Mouse (Mus musculus): ENCODE measurements at regions not wholly inside any gene's neighbourhood (a gene's known extent, or its start where the extent isn't known, plus 50 kb on each side); places are given as distances from the start of the nearest gene placed in this dataset.

DNA sequence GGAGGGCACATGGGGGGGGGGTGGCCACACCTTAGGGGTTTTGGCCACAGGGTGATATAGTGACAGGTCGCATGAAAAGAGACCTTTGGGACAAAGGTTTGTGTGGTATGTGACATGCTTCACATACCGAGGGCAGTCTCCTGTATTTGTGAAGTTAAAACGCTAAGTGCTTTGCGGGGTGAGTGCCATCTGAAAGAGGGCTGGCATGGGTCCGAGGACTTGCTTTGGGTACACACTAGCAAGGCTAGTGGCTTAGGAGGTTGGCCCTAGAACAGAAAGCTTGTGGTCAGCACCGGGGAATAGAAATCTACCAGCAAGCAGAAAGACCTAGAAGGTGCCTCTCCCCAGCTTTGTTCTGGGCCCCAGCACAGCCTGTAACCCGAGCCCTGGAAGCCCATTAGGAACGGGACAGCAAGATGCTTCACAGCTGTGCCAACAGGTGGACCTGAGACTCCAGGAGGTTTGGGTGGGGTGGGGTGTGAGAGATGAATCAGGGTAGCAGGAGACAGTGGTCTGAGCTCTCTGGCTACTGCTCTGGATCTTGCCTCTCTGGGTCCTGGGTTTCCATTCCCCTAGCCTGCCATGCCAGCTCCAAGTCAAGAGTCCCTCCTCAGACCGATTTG, 107.0 kb upstream of the Irx3 start:
- Histone ChIP-seq H3K4me1 (peaks cover 12% of the 10 kb centered on the region), H3K9ac (no peak overlapping the region), H3K9me3 (replicated peaks) (no peaks in the 10 kb centered on the region), H3K4me3 (no peak overlapping the region), H3K27ac (no peak overlapping the region), H3K4me2 (replicated peaks) (no peak overlapping the region), H3K36me3 (no peaks in the 10 kb centered on the region), H3K27me3 (0 out of 2 replicates have a peak, but pooled peaks cover 3% of the 10 kb centered on the region)
- WGBS = 75% methylated on average over 9 of the region's 9 CpGs
- ATAC-seq (ENCODE audit: low FRiP score) = no peak

GRCm38 (mm10) chr8:91907178-91907577, 105.3 kb upstream of the Irx3 start:
- 94% methylated on average over 8 of the region's 8 CpGs for WGBS

DNA sequence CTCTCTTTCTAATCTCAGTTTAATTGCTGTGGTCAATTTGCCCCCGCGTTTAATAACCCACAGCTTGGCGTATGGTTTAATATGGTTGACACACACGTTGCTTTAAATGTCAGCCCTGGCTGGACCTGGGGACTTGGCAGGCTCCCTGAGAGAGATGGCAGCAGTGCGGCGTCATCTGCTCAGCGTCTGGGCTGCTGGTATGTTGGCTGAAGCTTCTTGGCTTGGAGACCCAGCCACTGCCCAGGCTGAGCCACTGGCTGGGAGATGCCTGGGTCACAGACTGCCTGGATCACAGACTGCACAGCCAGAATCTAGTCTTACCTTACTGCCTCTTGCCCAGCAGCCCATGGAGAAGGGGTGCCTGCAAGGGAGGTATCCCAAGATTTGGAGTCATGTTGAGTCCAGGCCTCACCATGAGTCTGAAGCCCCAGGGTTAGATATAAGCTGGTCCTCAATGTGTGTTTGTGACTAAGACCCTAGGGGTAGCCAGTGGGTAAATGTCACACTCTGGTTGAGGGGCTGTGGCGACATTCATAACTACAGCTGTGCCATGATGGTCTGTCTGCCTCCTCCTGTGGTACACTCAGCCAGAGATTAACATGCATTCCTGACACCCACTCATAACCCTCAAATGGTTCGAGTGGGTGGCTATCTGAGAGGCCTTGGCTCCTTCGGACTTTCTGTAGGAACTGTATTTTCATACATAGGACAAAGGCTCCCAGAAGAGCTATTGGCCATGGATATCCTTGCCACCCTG, 99.8 kb upstream of the Irx3 start:
- no peaks in the 10 kb centered on the region for H3K36me3 ChIP-seq
- H3K27ac ChIP-seq = no peak overlapping the region
- H3K4me3 ChIP-seq = no peak overlapping the region
- no peak for ATAC-seq (ENCODE audit: low FRiP score)
- no peak overlapping the region for H3K4me2 ChIP-seq (replicated peaks)
- WGBS = 85% methylated on average over 10 of the region's 10 CpGs
- H3K9me3 ChIP-seq (replicated peaks) = no peaks in the 10 kb centered on the region
- H3K27me3 ChIP-seq = 0 out of 2 replicates have a peak, but pooled peaks cover 3% of the 10 kb centered on the region
- H3K9ac ChIP-seq = no peak overlapping the region
- H3K4me1 ChIP-seq = no peaks in the 10 kb centered on the region

More at GRCm38 (mm10) chr8:91907178-91907577, 105.3 kb upstream of the Irx3 start:
- H3K4me2 ChIP-seq (replicated peaks) = no peak overlapping the region
- H3K36me3 ChIP-seq = no peaks in the 10 kb centered on the region
- peaks cover 12% of the 10 kb centered on the region for H3K4me1 ChIP-seq
- no peak overlapping the region for H3K9ac ChIP-seq
- no peak overlapping the region for H3K4me3 ChIP-seq
- 0 out of 2 replicates have a peak, but pooled peaks cover 3% of the 10 kb centered on the region for H3K27me3 ChIP-seq
- no peak for ATAC-seq (ENCODE audit: low FRiP score)
- H3K9me3 ChIP-seq (replicated peaks) = no peaks in the 10 kb centered on the region
- H3K27ac ChIP-seq = no peak overlapping the region

DNA sequence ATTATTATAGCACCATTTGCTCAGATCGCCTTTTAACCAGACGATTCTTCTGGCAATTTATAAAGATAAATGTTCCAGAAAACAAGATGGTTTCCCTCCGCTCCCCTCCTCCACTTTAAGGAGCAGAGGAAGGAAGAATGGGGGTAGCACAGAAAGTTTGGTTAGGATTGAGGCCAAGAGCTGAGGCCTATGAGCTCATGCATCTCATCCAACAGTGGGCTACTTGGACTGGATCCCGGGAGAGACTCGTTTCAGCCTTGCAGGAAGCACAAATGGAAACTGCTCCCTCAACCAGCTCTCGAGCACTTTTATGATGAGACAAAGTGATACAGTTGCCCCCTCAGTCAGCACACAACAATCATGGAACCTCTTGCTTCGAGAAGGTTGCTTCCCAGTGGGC, 97.9 kb upstream of the Irx3 start:
- ATAC-seq (ENCODE audit: low FRiP score) = no peak
- H3K9ac ChIP-seq = no peak overlapping the region
- WGBS = 83% methylated on average over 7 of the region's 7 CpGs

DNA sequence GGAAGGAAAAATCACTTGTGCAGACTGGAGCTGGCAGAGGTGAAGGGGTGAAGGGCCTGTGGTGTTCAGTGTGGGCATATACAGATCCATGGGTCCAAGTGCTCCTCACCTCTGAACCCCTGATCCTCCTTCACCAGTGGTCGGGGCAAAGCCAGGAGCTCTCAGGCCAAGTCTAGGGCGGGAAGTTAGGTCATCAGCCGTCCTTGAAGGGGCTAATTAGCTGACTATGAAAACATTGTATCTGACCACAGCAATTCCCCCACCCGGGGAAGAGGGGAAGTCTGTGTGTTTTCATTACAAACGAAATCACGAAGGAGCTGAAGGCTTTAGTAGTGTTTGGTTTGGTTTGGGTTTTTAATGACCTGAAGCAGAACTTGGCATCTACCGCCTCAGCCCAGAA, 95.5 kb upstream of the Irx3 start:
- no peaks in the 10 kb centered on the region for H3K36me3 ChIP-seq
- peaks cover 3% of the 10 kb centered on the region; the same call in 1 of the 2 replicates for H3K4me1 ChIP-seq
- no peak overlapping the region for H3K27ac ChIP-seq
- peaks cover 3% of the 10 kb centered on the region; the same call in 1 of the 2 replicates for H3K27me3 ChIP-seq
- WGBS = 72% methylated on average over 7 of the region's 7 CpGs
- no peak overlapping the region for H3K4me3 ChIP-seq
- H3K4me2 ChIP-seq (replicated peaks) = no peak overlapping the region
- ATAC-seq (ENCODE audit: low FRiP score) = no peak
- H3K9ac ChIP-seq = no peak overlapping the region
- no peaks in the 10 kb centered on the region for H3K9me3 ChIP-seq (replicated peaks)

More for the DNA sequence above, 97.9 kb upstream of the Irx3 start:
- no peak overlapping the region for H3K4me3 ChIP-seq
- H3K27me3 ChIP-seq = peaks cover 3% of the 10 kb centered on the region; the same call in 1 of the 2 replicates
- H3K4me2 ChIP-seq (replicated peaks) = no peak overlapping the region
- no peaks in the 10 kb centered on the region for H3K9me3 ChIP-seq (replicated peaks)
- H3K4me1 ChIP-seq = no peaks in the 10 kb centered on the region
- H3K36me3 ChIP-seq = no peaks in the 10 kb centered on the region
- H3K27ac ChIP-seq = no peak overlapping the region

DNA sequence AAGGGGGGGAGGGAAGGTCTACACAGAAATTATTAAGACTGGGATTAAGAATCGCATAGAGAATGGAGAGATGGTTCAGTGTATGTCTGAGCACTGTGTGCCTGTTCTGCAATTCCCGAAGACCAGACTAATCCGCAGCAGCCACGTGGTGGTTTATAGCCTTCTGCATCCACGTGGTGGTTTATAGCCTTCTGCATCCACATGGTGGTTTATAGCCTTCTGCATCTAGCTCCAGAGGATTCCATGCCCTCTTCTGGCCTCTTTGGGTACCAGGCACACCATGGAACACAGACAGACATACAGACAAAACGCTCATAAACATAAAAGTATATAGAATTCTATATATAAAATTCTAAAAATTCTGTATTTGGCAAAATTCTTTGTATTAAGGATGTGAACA, 94.1 kb upstream of the Irx3 start:
- H3K4me1 ChIP-seq = peaks cover 8% of the 10 kb centered on the region; the same call in 1 of the 2 replicates
- no peak overlapping the region for H3K9ac ChIP-seq
- no peak overlapping the region for H3K27ac ChIP-seq
- no peak overlapping the region for H3K4me3 ChIP-seq
- H3K9me3 ChIP-seq (replicated peaks) = no peaks in the 10 kb centered on the region
- no peaks in the 10 kb centered on the region; the same call in 1 of the 2 replicates for H3K27me3 ChIP-seq
- H3K36me3 ChIP-seq = no peaks in the 10 kb centered on the region
- no peak overlapping the region for H3K4me2 ChIP-seq (replicated peaks)
- ATAC-seq (ENCODE audit: low FRiP score) = no peak
- WGBS = 83% methylated on average over 6 of the region's 6 CpGs

DNA sequence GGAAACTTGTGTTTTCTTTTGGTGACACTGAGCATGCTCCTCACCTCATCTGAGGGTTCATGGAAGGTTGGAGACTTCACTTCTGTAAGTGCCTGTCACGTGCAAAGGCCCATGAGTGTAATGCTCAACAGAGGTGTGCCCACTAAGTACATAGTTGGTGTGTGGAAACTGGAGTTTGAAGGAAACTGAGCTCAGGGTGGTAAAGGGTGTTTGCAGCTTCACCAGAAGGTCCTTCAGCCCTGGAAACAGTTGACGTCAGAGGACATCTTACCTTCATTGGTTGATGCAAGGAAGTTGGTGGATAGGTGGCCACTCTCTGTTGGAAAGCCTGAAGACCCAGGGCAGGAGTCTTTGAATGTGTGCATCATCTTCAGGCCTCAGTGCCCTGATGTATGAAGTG, 83.0 kb upstream of the Irx3 start:
- Histone ChIP-seq H3K4me1 (peaks cover 12% of the 10 kb centered on the region), H3K4me3 (no peak overlapping the region), H3K4me2 (replicated peaks) (no peak overlapping the region), H3K36me3 (no peaks in the 10 kb centered on the region), H3K9ac (no peak overlapping the region), H3K9me3 (replicated peaks) (no peaks in the 10 kb centered on the region), H3K27ac (no peak overlapping the region), H3K27me3 (no peaks in the 10 kb centered on the region; the same call in 1 of the 2 replicates)
- no peak for ATAC-seq (ENCODE audit: low FRiP score)
- 90% methylated on average over 2 of the region's 2 CpGs for WGBS

- Histone ChIP-seq H3K36me3 (no peaks in the 10 kb centered on the region), H3K9ac (no peak overlapping the region), H3K27me3 (no peaks in the 10 kb centered on the region; the same call in 1 of the 2 replicates), H3K9me3 (replicated peaks) (no peaks in the 10 kb centered on the region), H3K4me3 (no peak overlapping the region), H3K4me1 (peaks cover 12% of the 10 kb centered on the region), H3K4me2 (replicated peaks) (no peak overlapping the region), H3K27ac (no peak overlapping the region)
- WGBS = 68% methylated on average over 3 of the region's 3 CpGs
- ATAC-seq (ENCODE audit: low FRiP score) = no peak
These were observed 82.5 kb upstream of the Irx3 start for GRCm38 (mm10) chr8:91884325-91884724.

DNA sequence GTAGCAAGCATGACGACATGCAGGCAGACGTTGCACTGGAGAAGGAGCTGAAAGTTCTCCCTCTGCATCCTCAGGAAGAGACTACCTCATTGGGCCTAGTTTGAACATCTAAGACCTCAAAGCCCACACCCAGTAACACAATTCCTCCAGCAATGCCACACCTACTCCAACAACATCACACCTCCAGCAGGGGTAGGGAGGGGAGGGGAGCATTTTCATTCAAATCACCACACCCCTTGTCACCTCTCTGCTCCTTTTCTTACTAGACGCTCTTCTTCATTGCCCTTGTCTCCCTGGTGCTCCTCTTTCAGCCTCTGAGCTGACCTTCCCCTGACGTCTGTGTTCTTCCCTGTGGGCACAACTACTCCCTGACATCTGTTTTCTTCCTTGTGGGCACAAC, 81.1 kb upstream of the Irx3 start:
- Histone ChIP-seq H3K27me3 (peaks cover 8% of the 10 kb centered on the region), H3K4me1 (peaks cover 12% of the 10 kb centered on the region), H3K9ac (no peak overlapping the region), H3K36me3 (no peaks in the 10 kb centered on the region), H3K27ac (no peak overlapping the region), H3K4me2 (replicated peaks) (no peak overlapping the region), H3K4me3 (no peak overlapping the region), H3K9me3 (replicated peaks) (no peaks in the 10 kb centered on the region)
- 61% methylated on average over 4 of the region's 4 CpGs for WGBS
- ATAC-seq (ENCODE audit: low FRiP score) = no peak

- Histone ChIP-seq H3K27me3 (peaks cover 13% of the 10 kb centered on the region), H3K9me3 (replicated peaks) (no peaks in the 10 kb centered on the region), H3K27ac (no peak overlapping the region), H3K4me3 (no peak overlapping the region), H3K36me3 (no peaks in the 10 kb centered on the region), H3K4me1 (peaks cover 27% of the 10 kb centered on the region), H3K4me2 (replicated peaks) (no peak overlapping the region), H3K9ac (no peak overlapping the region)
- no peak for ATAC-seq (ENCODE audit: low FRiP score)
- WGBS = 89% methylated on average over 5 of the region's 5 CpGs
These were observed 77.0 kb upstream of the Irx3 start for GRCm38 (mm10) chr8:91878886-91879285.

DNA sequence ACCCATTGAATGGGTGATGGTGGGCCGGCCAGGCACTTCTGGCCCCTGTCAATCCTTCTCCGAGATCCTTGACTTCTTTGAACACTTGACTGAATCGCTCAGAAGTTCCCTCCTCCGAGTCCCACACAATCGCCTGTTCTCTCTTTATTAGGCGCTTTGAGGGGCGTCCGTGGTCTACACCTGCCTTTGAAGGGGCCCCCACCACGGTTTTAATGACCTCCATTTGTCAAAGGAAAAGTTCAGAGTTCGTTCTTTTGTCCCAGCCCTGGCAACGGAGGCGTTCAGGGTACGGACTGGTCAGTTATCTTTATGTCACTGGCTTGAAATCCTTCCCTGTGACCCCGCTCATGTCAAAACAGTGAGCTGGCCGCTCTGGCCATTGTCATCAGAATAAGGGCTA, 74.3 kb upstream of the Irx3 start:
- peaks cover 17% of the 10 kb centered on the region for H3K27me3 ChIP-seq

DNA sequence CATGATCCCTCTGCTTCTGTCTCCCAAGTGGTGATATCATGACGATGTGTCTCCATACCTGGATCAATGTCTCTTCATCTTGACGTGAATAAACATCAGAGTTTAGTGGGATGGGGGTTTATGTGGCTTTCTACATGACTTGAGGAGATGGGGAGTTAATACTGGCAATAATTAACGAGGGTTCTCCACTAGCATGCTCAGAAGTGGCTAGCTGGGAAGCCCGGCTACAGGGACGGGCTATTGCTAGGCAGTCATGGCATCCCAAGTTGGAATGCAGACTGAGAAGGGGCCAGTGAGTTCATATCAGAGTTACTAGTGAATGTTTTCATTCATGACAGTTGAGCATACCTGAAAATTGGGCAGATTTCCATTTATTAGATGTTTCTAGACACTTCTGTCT, 71.4 kb upstream of the Irx3 start:
- Histone ChIP-seq H3K9me3 (replicated peaks) (no peaks in the 10 kb centered on the region), H3K27me3 (peaks cover 27% of the 10 kb centered on the region), H3K36me3 (no peaks in the 10 kb centered on the region), H3K4me2 (replicated peaks) (peak overlapping the region; percentile 45; the same call in 1 of the 2 replicates), H3K27ac (0 out of 2 replicates have a peak overlapping the region, but pooled peaks have one; percentile 40), H3K9ac (no peak overlapping the region), H3K4me3 (no peak overlapping the region), H3K4me1 (peaks cover 29% of the 10 kb centered on the region)
- ATAC-seq (ENCODE audit: low FRiP score) = no peak
- WGBS = 53% methylated on average over 5 of the region's 5 CpGs

More for the DNA sequence above, 74.3 kb upstream of the Irx3 start:
- H3K27ac ChIP-seq = no peak overlapping the region
- no peaks in the 10 kb centered on the region for H3K36me3 ChIP-seq
- no peak overlapping the region for H3K4me2 ChIP-seq (replicated peaks)
- no peak for ATAC-seq (ENCODE audit: low FRiP score)
- 37% methylated on average over 15 of the region's 15 CpGs for WGBS
- no peak overlapping the region for H3K9ac ChIP-seq
- H3K4me1 ChIP-seq = peaks cover 31% of the 10 kb centered on the region
- no peaks in the 10 kb centered on the region for H3K9me3 ChIP-seq (replicated peaks)
- no peak overlapping the region for H3K4me3 ChIP-seq

Measured in hindbrain, embryonic 12.5 days (tissue).